Mouse (Mus musculus) CH12.LX (cell line): ENCODE data around the gene Cd96. TPM values are rescaled to one million over a fixed set of nuclear protein-coding genes. Genes with fewer than 3 reads are reported as not detected.

Experiments
- DNase-seq: peaks from one replicate; pipeline ENCODE4 v3.0.0-alpha.2; 2013; ENCODE audit errors: extremely low read depth
- H3K27ac ChIP-seq: 2 replicates; pipeline ENCODE4 v1.5.1; 2012; ENCODE audit warnings: low read depth, mild to moderate bottlenecking, control low read depth, moderate library complexity; ENCODE audit not compliant: insufficient read depth
- H3K27me3 ChIP-seq: replicated peaks from 2 replicates; pipeline ENCODE3; 2012; ENCODE audit warnings: inconsistent platforms
- H3K36me3 ChIP-seq, 2 experiments: replicated peaks in 1 of 2; 2 replicates each; pipeline versions ENCODE3 to v1.6.1; 2012; ENCODE audit warnings: inconsistent platforms in 1 of 2, low read length in 1 of 2, mild to moderate bottlenecking in 1 of 2, mixed read lengths in 1 of 2, moderate library complexity in 1 of 2; ENCODE audit not compliant: control insufficient read depth in 1 of 2, insufficient read depth in 1 of 2
- H3K4me1 ChIP-seq, 2 experiments: 2 replicates each; pipeline ENCODE4 v1.6.1; 2012; ENCODE audit warnings: inconsistent platforms in 1 of 2, moderate library complexity in 1 of 2; ENCODE audit not compliant: insufficient read depth in 2 of 2, control insufficient read depth in 1 of 2
- H3K4me2 ChIP-seq: 2 replicates; pipeline ENCODE4 v1.6.1; 2012; ENCODE audit warnings: low read depth, mild to moderate bottlenecking, control low read depth; ENCODE audit not compliant: poor library complexity, insufficient read depth, severe bottlenecking
- H3K4me3 ChIP-seq, 3 experiments: fragments of 150-350 bp in 1 of 3; sonication (generic) in 1 of 3; replicated peaks in 1 of 3; 2 replicates each; pipeline versions ENCODE3 to v1.5.1; 2011 to 2012; ENCODE audit warnings: low read depth in 2 of 3, low read length in 2 of 3, mild to moderate bottlenecking in 2 of 3, moderate library complexity in 2 of 3, control low read depth in 1 of 3, improper control_type of control experiment in 1 of 3, inconsistent platforms in 1 of 3, mixed read lengths in 1 of 3; ENCODE audit not compliant: poor library complexity in 1 of 3
- H3K79me2 ChIP-seq: replicated peaks from 2 replicates; pipeline ENCODE4 v1.6.1; 2012; ENCODE audit warnings: mild to moderate bottlenecking, moderate library complexity; ENCODE audit not compliant: control insufficient read depth, poor library complexity, insufficient read depth, severe bottlenecking; ENCODE audit errors: extremely low read depth
- H3K9ac ChIP-seq: 2 replicates; pipeline ENCODE4 v1.6.1; 2012; ENCODE audit warnings: low read depth, mild to moderate bottlenecking, control low read depth, moderate library complexity; ENCODE audit not compliant: insufficient read depth
- H3K9me3 ChIP-seq: replicated peaks from 2 replicates; pipeline ENCODE3; 2012; ENCODE audit warnings: low read length, inconsistent platforms, mixed read lengths
- BHLHE40 ChIP-seq: IDR thresholded peaks from 2 replicates; pipeline ENCODE4 v1.6.1; 2011; ENCODE audit warnings: mild to moderate bottlenecking, low read depth, low read length, improper control_type of control experiment
- CHD1 ChIP-seq: IDR thresholded peaks from 2 replicates; pipeline ENCODE4 v1.6.1; 2012; ENCODE audit warnings: low read depth, low read length, improper control_type of control experiment, inconsistent platforms
- CHD2 ChIP-seq: IDR thresholded peaks from 2 replicates; pipeline ENCODE4 v1.6.1; 2011; ENCODE audit warnings: low read length, improper control_type of control experiment
- CTCF ChIP-seq, 2 experiments: IDR thresholded peaks in 1 of 2; conservative IDR thresholded peaks in 1 of 2; 2 replicates each; pipeline ENCODE4 v1.5.1; 2011 to 2012; ENCODE audit warnings: low read depth in 2 of 2, low read length in 2 of 2, improper control_type of control experiment in 1 of 2, inconsistent platforms in 1 of 2, mild to moderate bottlenecking in 1 of 2, moderate library complexity in 1 of 2
- ELF1 ChIP-seq: IDR thresholded peaks from 2 replicates; pipeline ENCODE4 v1.6.1; 2014; ENCODE audit warnings: low read depth, mild to moderate bottlenecking, inconsistent platforms, low read length, improper control_type of control experiment
- HCFC1 ChIP-seq: IDR thresholded peaks from 2 replicates; pipeline ENCODE4 v1.6.1; 2012; ENCODE audit warnings: low read depth, mild to moderate bottlenecking, inconsistent platforms, low read length, improper control_type of control experiment
- IRF4 ChIP-seq: IDR thresholded peaks from 2 replicates; pipeline ENCODE4 v1.6.1; 2014; ENCODE audit warnings: low read depth, mild to moderate bottlenecking, inconsistent platforms, low read length, improper control_type of control experiment
- MAX ChIP-seq: IDR thresholded peaks from 2 replicates; pipeline ENCODE4 v1.6.1; 2011; ENCODE audit warnings: low read length, improper control_type of control experiment
- MAZ ChIP-seq: IDR thresholded peaks from 2 replicates; pipeline ENCODE4 v1.6.1; 2012; ENCODE audit warnings: low read depth, mild to moderate bottlenecking, inconsistent platforms, low read length, improper control_type of control experiment, moderate library complexity
- MXI1 ChIP-seq: IDR thresholded peaks from 2 replicates; pipeline ENCODE4 v1.6.1; 2011; ENCODE audit warnings: mild to moderate bottlenecking, low read depth, low read length, improper control_type of control experiment
- MYC ChIP-seq: IDR thresholded peaks from 2 replicates; pipeline ENCODE4 v1.6.1; 2011; ENCODE audit warnings: low read depth, mild to moderate bottlenecking, improper control_type of control experiment, low read length
- NRF1 ChIP-seq: IDR thresholded peaks from 2 replicates; pipeline ENCODE4 v1.6.1; 2014; ENCODE audit warnings: low read depth, mild to moderate bottlenecking, inconsistent platforms, low read length, improper control_type of control experiment, moderate library complexity
- POLR2A ChIP-seq: IDR thresholded peaks from 2 replicates; pipeline ENCODE4 v1.6.1; 2011; ENCODE audit warnings: low read depth, mild to moderate bottlenecking, improper control_type of control experiment, low read length
- RAD21 ChIP-seq: IDR thresholded peaks from 2 replicates; pipeline ENCODE4 v1.6.1; 2011; ENCODE audit warnings: low read depth, mild to moderate bottlenecking, low read length, improper control_type of control experiment, moderate library complexity
- SMC3 ChIP-seq: IDR thresholded peaks from 2 replicates; pipeline ENCODE4 v1.6.1; 2011; ENCODE audit warnings: low read depth, low read length, improper control_type of control experiment
- TCF12 ChIP-seq: IDR thresholded peaks from 2 replicates; pipeline ENCODE4 v1.6.1; 2014; ENCODE audit warnings: low read depth, mild to moderate bottlenecking, inconsistent platforms, low read length, improper control_type of control experiment
- ZKSCAN1 ChIP-seq: IDR thresholded peaks from 2 replicates; pipeline ENCODE4 v1.6.1; 2012; ENCODE audit warnings: low read depth, inconsistent platforms, low read length, improper control_type of control experiment, borderline replicate concordance
- ZMIZ1 ChIP-seq: IDR thresholded peaks from 2 replicates; pipeline ENCODE4 v1.6.1; 2012; ENCODE audit warnings: low read depth, mild to moderate bottlenecking, inconsistent platforms, low read length, improper control_type of control experiment
- dilution Hi-C: fragments of 300-500 bp; cut with MboI; formaldehyde crosslinking; loops from 2 replicates; pipeline ENCODE4 v1.14.3; 2020; ENCODE audit warnings: low sequenced_read_pairs; ENCODE audit not compliant: extremely low pct_unique_long_range_greater_than_20kb, extremely low pct_ligation_motif_present
- in situ Hi-C: fragments of 300-500 bp; cut with MboI; formaldehyde crosslinking; loops from 3 replicates; pipeline ENCODE4 v1.14.3; 2019; ENCODE audit warnings: low sequenced_read_pairs, low pct_ligation_motif_present, low pct_unique_long_range_greater_than_20kb, mixed read lengths
- polyA plus RNA-seq: library from polyadenylated mRNA; unstranded; fragments of >175 nt; gene quantifications from 2 replicates; pipeline ENCODE4 v1.2.1, GENCODE M21; 2012; ENCODE audit warnings: low read depth; ENCODE audit not compliant: insufficient read length
- total RNA-seq, 2 experiments: library from RNA; depleted of rRNA; stranded (reverse); fragments of 300-350 nt in 1 of 2; fragments of >200 nt in 1 of 2; gene quantifications; 2 replicates each; pipeline ENCODE4 v1.2.3; 2012 to 2014

Gene Cd96
- total and polyA plus RNA-seq, 3 experiments, result 4.4 to 9.7 (median 5.9) TPM

DNA sequence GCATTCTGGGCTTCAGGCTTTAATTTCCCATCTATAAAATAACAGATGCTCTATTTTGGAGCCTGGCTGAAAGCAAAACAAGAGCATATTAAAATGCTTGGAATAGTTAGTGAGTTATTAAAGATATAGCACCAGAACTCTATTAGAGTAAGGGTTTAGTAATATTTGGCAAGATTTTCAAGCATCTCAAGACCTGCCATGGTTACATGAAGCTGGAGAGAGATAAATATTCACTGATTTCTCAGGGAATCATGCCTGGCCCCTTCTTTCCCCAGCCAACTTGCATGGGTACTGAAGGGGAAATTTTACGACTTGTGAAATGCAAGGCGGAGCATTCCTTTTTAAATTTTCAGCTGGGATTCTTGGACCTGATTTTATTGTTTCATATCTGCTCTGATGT is 27.1 kb downstream of the Cd96 start:
- DNase-seq, result no peak
- no peaks in the 10 kb centered on the region for H3K36me3 ChIP-seq
- H3K4me1 ChIP-seq, result no peaks in the 10 kb centered on the region
- no peaks in the 10 kb centered on the region for H3K27me3 ChIP-seq
- no peak overlapping the region for H3K27ac ChIP-seq
- H3K4me3 ChIP-seq, result no peak overlapping the region
- no peak overlapping the region for H3K4me2 ChIP-seq
- dilution Hi-C loops (no loop called here), in situ Hi-C loops (loop anchor here (10.0 kb wide), 1 partner anchor 98 kb away; no protein-coding TSS in a partner anchor)
- TF ChIP-seq POLR2A (no peak), MAX (no peak), SMC3 (no peak), ZKSCAN1 (no peak), MAZ (no peak)
- H3K9ac ChIP-seq, result no peak overlapping the region
- no peaks in the 10 kb centered on the region for H3K79me2 ChIP-seq
- H3K9me3 ChIP-seq, result peaks cover 19% of the 10 kb centered on the region

DNA sequence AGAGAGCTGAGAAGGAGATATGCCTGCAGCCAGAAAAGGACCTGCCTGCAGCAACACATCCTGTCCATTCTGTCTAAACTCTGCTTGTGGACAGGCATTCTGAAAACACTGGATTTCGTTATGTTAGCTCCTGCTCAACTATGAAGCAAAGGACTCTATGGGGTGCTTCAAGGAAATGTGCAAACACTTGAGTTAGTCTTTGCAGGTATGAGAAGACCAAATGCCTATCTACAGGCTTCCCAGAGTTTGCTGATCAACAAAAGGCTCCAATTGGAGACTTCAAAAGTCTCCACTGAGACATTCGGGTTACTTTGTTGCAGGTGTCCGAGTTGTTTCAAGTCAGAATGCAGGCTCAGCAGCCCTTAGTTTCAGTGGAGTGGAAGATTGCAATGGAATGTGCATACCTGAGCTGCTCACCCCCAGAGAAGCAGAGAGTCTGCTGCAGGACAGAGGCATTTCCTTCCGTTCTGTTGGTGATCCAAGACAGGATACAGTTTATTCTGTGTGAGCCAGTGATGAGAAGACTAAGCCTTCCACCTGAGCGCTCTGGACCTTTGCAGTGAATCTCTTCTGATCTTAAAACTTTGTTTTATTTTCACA is 33.1 kb downstream of the Cd96 start:
- TF ChIP-seq ZKSCAN1 (no peak), ZMIZ1 (no peak), MXI1 (no peak), CTCF (conservative IDR thresholded peaks at IDR 0.05 in 1 of 2, IDR thresholded peaks at IDR 0.05 in 1 of 2; ENCODE audit: low read depth in 2 of 2, low read length in 2 of 2) (no peak), RAD21 (no peak), CHD2 (no peak), ELF1 (no peak), IRF4 (no peak), MYC (no peak)
- TF ChIP-seq, all 38 proteins: peak for 0
- in situ Hi-C loops, result no loop called here

DNA sequence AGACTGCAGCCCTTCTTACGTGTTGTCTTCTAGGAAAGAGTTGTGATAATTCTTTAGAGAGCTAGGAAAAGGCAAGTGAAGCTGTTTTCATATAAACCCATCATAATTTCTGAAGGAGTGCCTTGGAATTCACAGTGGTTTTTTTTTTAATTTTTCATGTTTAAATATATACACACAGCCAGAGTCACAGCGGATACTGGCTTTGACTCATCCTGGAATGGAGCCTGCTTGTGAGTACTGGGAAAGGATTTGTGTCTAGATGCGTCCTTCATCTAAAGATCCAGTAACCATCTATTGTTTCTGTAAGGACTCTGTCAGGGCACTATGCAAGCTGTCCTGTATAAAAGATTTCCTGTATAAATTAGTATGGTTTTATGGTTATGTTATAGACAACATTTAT is 52.1 kb downstream of the Cd96 start:
- in situ Hi-C loops, result no loop called here
- peaks cover 5% of the 10 kb centered on the region for H3K9me3 ChIP-seq
- no peaks in the 10 kb centered on the region for H3K4me1 ChIP-seq
- H3K36me3 ChIP-seq, result no peaks in the 10 kb centered on the region
- no peak overlapping the region for H3K4me2 ChIP-seq
- H3K79me2 ChIP-seq, result no peaks in the 10 kb centered on the region
- no peak overlapping the region for H3K4me3 ChIP-seq
- no peak overlapping the region for H3K27ac ChIP-seq
- no peak for DNase-seq
- H3K9ac ChIP-seq, result no peak overlapping the region
- no peaks in the 10 kb centered on the region for H3K27me3 ChIP-seq
- dilution Hi-C loops, result no loop called here
- TF ChIP-seq CHD1, result no peak
- no peak for TF ChIP-seq BHLHE40
- no peak for TF ChIP-seq NRF1
- TF ChIP-seq HCFC1, result no peak
- no peak for TF ChIP-seq MYC
- no peak for TF ChIP-seq TCF12
- TF ChIP-seq MXI1, result no peak
- TF ChIP-seq, all 38 proteins: peak for 0

More for the DNA sequence above, 33.1 kb downstream of the Cd96 start:
- H3K9me3 ChIP-seq, result peaks cover 30% of the 10 kb centered on the region
- no peaks in the 10 kb centered on the region for H3K27me3 ChIP-seq
- no peak overlapping the region for H3K4me2 ChIP-seq
- no peaks in the 10 kb centered on the region for H3K79me2 ChIP-seq
- H3K9ac ChIP-seq, result no peak overlapping the region
- no peak overlapping the region for H3K27ac ChIP-seq
- H3K36me3 ChIP-seq, result no peaks in the 10 kb centered on the region
- dilution Hi-C loops, result no loop called here
- H3K4me3 ChIP-seq, result no peak overlapping the region
- no peak for DNase-seq
- H3K4me1 ChIP-seq, result no peaks in the 10 kb centered on the region
